Mouse (Mus musculus): Measurements from ENCODE around the gene Cct8. TPM values are rescaled to one million over a fixed set of nuclear protein-coding genes. Genes with fewer than 3 reads are reported as not detected.

Cct8 gene
- 13.8 and 23.5 TPM in 2 replicates for polyA plus RNA-seq (2012; rRNA removed)

GRCm38 (mm10) chr16:87495716-87496447, at the start of gene Cct8:
TSS of gene Cct8 (minus strand) at chr16:87495873.
- H3K4me3 ChIP-seq (replicated peaks; ENCODE audit: extremely low read depth, low read depth, low read length), result peak within 1 kb of the TSS; percentile 89
- TF ChIP-seq POLR2A (IDR thresholded peaks at IDR 0.05; ENCODE audit: borderline replicate concordance, extremely low read depth, low read depth, low read length) (peak; percentile 75), CTCF (IDR thresholded peaks at IDR 0.05; ENCODE audit: insufficient read depth, low read length) (no peak)

GRCm38 (mm10) chr16:87528755-87529154, 33.1 kb upstream of the Cct8 start:
- 58% methylated on average over 10 of the region's 10 CpGs for WGBS
- DNase-seq, result no peak
- no peak overlapping the region for H3K4me3 ChIP-seq (replicated peaks; ENCODE audit: extremely low read depth, low read depth, low read length)
- H3K4me1 ChIP-seq (ENCODE audit: control insufficient read depth, insufficient read depth, low read length), result no peaks in the 10 kb centered on the region
- TF ChIP-seq CTCF (IDR thresholded peaks at IDR 0.05; ENCODE audit: insufficient read depth, low read length), result no peak
- no peak for TF ChIP-seq POLR2A (IDR thresholded peaks at IDR 0.05; ENCODE audit: borderline replicate concordance, extremely low read depth, low read depth, low read length)

More at GRCm38 (mm10) chr16:87495716-87496447, at the start of gene Cct8:
- whole genome bisulfite sequencing, result 1% methylated on average over 48 of the region's 48 CpGs
- peak; percentile 95 for DNase-seq
- peaks cover 3% of the 10 kb centered on the region; the same call in 1 of the 2 replicates for H3K4me1 ChIP-seq (ENCODE audit: control insufficient read depth, insufficient read depth, low read length)

GRCm38 (mm10) chr16:87527553-87528249, 32.0 kb upstream of the Cct8 start:
- TF ChIP-seq POLR2A (IDR thresholded peaks at IDR 0.05; ENCODE audit: borderline replicate concordance, extremely low read depth, low read depth, low read length), result no peak
- TF ChIP-seq CTCF (IDR thresholded peaks at IDR 0.05; ENCODE audit: insufficient read depth, low read length), result no peak
- H3K4me3 ChIP-seq (replicated peaks; ENCODE audit: extremely low read depth, low read depth, low read length), result no peak overlapping the region
- no peak for DNase-seq
- 58% methylated on average over 8 of the region's 8 CpGs for WGBS
- no peaks in the 10 kb centered on the region for H3K4me1 ChIP-seq (ENCODE audit: control insufficient read depth, insufficient read depth, low read length)

DNA sequence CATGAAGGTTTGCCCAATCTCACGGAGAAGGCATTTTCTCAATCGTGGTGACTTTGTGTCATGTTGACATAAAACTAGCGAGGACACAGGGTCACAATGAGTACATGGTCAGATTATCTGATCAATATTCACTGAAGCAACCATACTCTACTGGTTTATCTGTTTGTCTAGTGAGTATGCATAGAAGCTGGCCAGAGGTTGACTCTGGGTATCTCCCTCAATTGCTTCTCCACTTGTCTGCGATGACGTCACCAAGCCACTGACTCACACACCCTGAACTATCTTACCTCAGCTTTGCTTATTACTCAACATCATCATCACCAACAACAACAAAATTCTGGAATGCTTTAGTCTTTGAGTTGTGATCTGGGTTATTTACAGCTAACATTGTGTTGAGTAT, 28.6 kb upstream of the Cct8 start:
- 75% methylated on average over 5 of the region's 5 CpGs for WGBS
- Histone ChIP-seq H3K4me3 (replicated peaks; ENCODE audit: extremely low read depth, low read depth, low read length) (no peak overlapping the region), H3K4me1 (ENCODE audit: control insufficient read depth, insufficient read depth, low read length) (no peaks in the 10 kb centered on the region)
- TF ChIP-seq POLR2A (IDR thresholded peaks at IDR 0.05; ENCODE audit: borderline replicate concordance, extremely low read depth, low read depth, low read length), result no peak
- no peak for TF ChIP-seq CTCF (IDR thresholded peaks at IDR 0.05; ENCODE audit: insufficient read depth, low read length)
- DNase-seq, result no peak

DNA sequence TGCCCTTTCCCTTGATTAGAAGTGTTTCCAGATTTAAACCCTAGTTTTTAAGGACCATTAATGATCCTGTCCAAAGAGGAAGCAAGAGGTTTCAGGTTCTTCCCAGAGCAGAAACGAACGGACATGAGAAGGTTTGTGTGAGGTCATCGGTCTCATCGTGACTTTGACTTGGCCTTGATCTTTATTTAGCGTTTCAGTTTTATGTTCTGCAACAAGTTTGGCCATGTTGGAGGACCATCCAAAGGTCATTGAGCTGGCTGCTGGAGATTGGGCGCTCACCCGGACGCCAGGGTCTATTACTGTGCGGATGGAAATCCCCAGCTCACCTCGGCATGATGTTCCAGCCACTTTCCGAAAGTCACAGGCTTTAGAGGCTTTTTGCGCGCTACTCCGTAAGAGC, 16.7 kb upstream of the Cct8 start:
- WGBS, result 87% methylated on average over 14 of the region's 14 CpGs

GRCm38 (mm10) chr16:87511706-87512105, 16.0 kb upstream of the Cct8 start:
- no peak for TF ChIP-seq POLR2A (IDR thresholded peaks at IDR 0.05; ENCODE audit: borderline replicate concordance, extremely low read depth, low read depth, low read length)
- TF ChIP-seq CTCF (IDR thresholded peaks at IDR 0.05; ENCODE audit: insufficient read depth, low read length), result no peak
- 78% methylated on average over 5 of the region's 5 CpGs for WGBS
- no peak overlapping the region for H3K4me3 ChIP-seq (replicated peaks; ENCODE audit: extremely low read depth, low read depth, low read length)
- no peak for DNase-seq
- no peaks in the 10 kb centered on the region for H3K4me1 ChIP-seq (ENCODE audit: control insufficient read depth, insufficient read depth, low read length)

More for the DNA sequence above, 16.7 kb upstream of the Cct8 start:
- Histone ChIP-seq H3K4me1 (ENCODE audit: control insufficient read depth, insufficient read depth, low read length) (no peaks in the 10 kb centered on the region), H3K4me3 (replicated peaks; ENCODE audit: extremely low read depth, low read depth, low read length) (no peak overlapping the region)
- no peak for DNase-seq
- TF ChIP-seq POLR2A (IDR thresholded peaks at IDR 0.05; ENCODE audit: borderline replicate concordance, extremely low read depth, low read depth, low read length), result no peak
- no peak for TF ChIP-seq CTCF (IDR thresholded peaks at IDR 0.05; ENCODE audit: insufficient read depth, low read length)

- 0 out of 2 replicates have a peak, but pooled peaks cover 2% of the 10 kb centered on the region for H3K4me1 ChIP-seq (ENCODE audit: control insufficient read depth, insufficient read depth, low read length)
Observed at GRCm38 (mm10) chr16:87501304-87502078, 5.8 kb upstream of the Cct8 start.

DNA sequence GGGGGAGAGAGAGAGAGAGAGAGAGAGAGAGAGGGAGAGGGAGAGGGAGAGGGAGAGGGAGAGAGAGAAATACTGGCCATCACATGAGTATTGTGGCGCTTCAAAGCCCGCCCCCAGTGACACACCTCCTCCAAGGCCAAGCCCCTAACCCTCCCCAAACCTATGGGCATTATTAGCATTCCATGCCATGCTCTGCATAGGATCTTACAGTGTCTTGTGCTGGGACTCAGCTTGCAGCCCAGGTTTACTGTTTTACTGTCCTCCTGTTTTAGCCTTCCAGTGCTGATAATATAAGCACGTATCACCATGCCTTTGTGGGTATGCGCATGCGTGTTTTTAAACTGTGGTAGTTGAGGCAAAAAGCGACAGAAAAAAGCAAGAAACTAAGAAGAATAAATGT, 3.9 kb upstream of the Cct8 start:
- no peak for DNase-seq
- TF ChIP-seq POLR2A (IDR thresholded peaks at IDR 0.05; ENCODE audit: borderline replicate concordance, extremely low read depth, low read depth, low read length) (no peak), CTCF (IDR thresholded peaks at IDR 0.05; ENCODE audit: insufficient read depth, low read length) (no peak)
- H3K4me1 ChIP-seq (ENCODE audit: control insufficient read depth, insufficient read depth, low read length), result peaks cover 6% of the 10 kb centered on the region; the same call in 1 of the 2 replicates
- H3K4me3 ChIP-seq (replicated peaks; ENCODE audit: extremely low read depth, low read depth, low read length), result no peak overlapping the region
- 78% methylated on average over 6 of the region's 6 CpGs for WGBS

More at GRCm38 (mm10) chr16:87501304-87502078, 5.8 kb upstream of the Cct8 start:
- TF ChIP-seq CTCF (IDR thresholded peaks at IDR 0.05; ENCODE audit: insufficient read depth, low read length) (no peak), POLR2A (IDR thresholded peaks at IDR 0.05; ENCODE audit: borderline replicate concordance, extremely low read depth, low read depth, low read length) (no peak)
- DNase-seq, result no peak
- WGBS, result 30% methylated on average over 13 of the region's 13 CpGs
- H3K4me3 ChIP-seq (replicated peaks; ENCODE audit: extremely low read depth, low read depth, low read length), result no peak overlapping the region

- Histone ChIP-seq H3K4me3 (replicated peaks; ENCODE audit: extremely low read depth, low read depth, low read length) (no peak overlapping the region), H3K4me1 (ENCODE audit: control insufficient read depth, insufficient read depth, low read length) (peaks cover 6% of the 10 kb centered on the region; the same call in 1 of the 2 replicates)
- TF ChIP-seq CTCF (IDR thresholded peaks at IDR 0.05; ENCODE audit: insufficient read depth, low read length) (no peak), POLR2A (IDR thresholded peaks at IDR 0.05; ENCODE audit: borderline replicate concordance, extremely low read depth, low read depth, low read length) (no peak)
- DNase-seq, result no peak
- WGBS, result 86% methylated on average over 6 of the region's 6 CpGs
Observed at GRCm38 (mm10) chr16:87497171-87497570, 1.5 kb upstream of the Cct8 start.
